ENCODE assay signal across 33 mouse cellular contexts in genomic region chr2:29773323-29773722, GRCm38 (mm10). TPM values are rescaled to one million over a fixed set of nuclear protein-coding genes. Genes with fewer than 3 reads are reported as not detected.
DNase-seq lines count a peak whose midpoint lies in the region; ATAC-seq and TF ChIP-seq lines count a peak whose summit lies in the region.
"Had no signal": no experiment of that assay in that cellular context is flagged by ENCODE, and none has a peak within 500 bp of the region (broad histone marks: within the 10 kb centered on the region; RNA-seq: fewer than 3 reads in every experiment).

No protein-coding gene starts in this region.

- peak overlapping the region; percentile 8; the same call in 1 of the 2 replicates for H3K27ac ChIP-seq in bone marrow macrophage, adult 2 months (ENCODE audit: insufficient read depth, low read depth, low read length)
- peak overlapping the region; percentile 89 for H3K27ac ChIP-seq in intestine, postnatal 0 days (ENCODE audit: low read depth, low read length)
- H3K27ac ChIP-seq in liver, embryonic 15.5 days (replicated peaks): peak overlapping the region; percentile 35; the same call in 1 of the 2 replicates
- H3K27ac ChIP-seq in small intestine, adult 2 months (ENCODE audit: insufficient read depth, low read depth, low read length): peak overlapping the region; percentile 88
- H3K27ac ChIP-seq in hindbrain, embryonic 16.5 days (ENCODE audit: low read depth, low read length): no peak overlapping the region
- H3K27ac ChIP-seq: embryonic facial prominence, embryonic 10.5 days; forebrain, embryonic 15.5 days; hindbrain, embryonic 14.5 days; kidney, embryonic 15.5 days; limb, embryonic 15.5 days; midbrain, embryonic 13.5 days had no signal

- TF ChIP-seq POLR2A in bone marrow macrophage, adult 2 months (IDR thresholded peaks at IDR 0.05; ENCODE audit: borderline replicate concordance, low read depth, low read length): no peak
- no peak for TF ChIP-seq POLR2A in small intestine, adult 2 months (IDR thresholded peaks at IDR 0.05; ENCODE audit: low read depth, low read length)

- no peak for TF ChIP-seq CTCF in bone marrow macrophage, adult 2 months (IDR thresholded peaks at IDR 0.05; ENCODE audit: low read depth, low read length)
- no peak for TF ChIP-seq CTCF in intestine, postnatal 0 days (IDR thresholded peaks at IDR 0.05; ENCODE audit: low read depth)
- TF ChIP-seq CTCF in small intestine, adult 2 months (IDR thresholded peaks at IDR 0.05; ENCODE audit: extremely low read depth, insufficient read length, insufficient replicate concordance, low read depth, low read length): no peak

- H3K36me3 ChIP-seq in intestine, postnatal 0 days (ENCODE audit: control insufficient read depth, insufficient read depth): peaks cover 18% of the 10 kb centered on the region
- H3K36me3 ChIP-seq in liver, embryonic 15.5 days (replicated peaks): peaks cover 20% of the 10 kb centered on the region
- H3K36me3 ChIP-seq in small intestine, adult 2 months (ENCODE audit: control insufficient read depth, insufficient read depth, low read length): peaks cover 16% of the 10 kb centered on the region
- peaks cover 24% of the 10 kb centered on the region for H3K36me3 ChIP-seq in hindbrain, embryonic 16.5 days (ENCODE audit: control insufficient read depth, insufficient read depth, low read length)

- H3K27me3 ChIP-seq in intestine, postnatal 0 days (replicated peaks; ENCODE audit: control insufficient read depth, insufficient read depth, low read length): no peaks in the 10 kb centered on the region
- H3K27me3 ChIP-seq in liver, embryonic 15.5 days: no peaks in the 10 kb centered on the region
- H3K27me3 ChIP-seq in small intestine, adult 2 months (ENCODE audit: control insufficient read depth, insufficient read depth, low read length): no peaks in the 10 kb centered on the region
- no peaks in the 10 kb centered on the region for H3K27me3 ChIP-seq in hindbrain, embryonic 16.5 days (replicated peaks; ENCODE audit: control insufficient read depth, insufficient read depth, low read length)
- H3K27me3 ChIP-seq: forebrain, embryonic 15.5 days; heart, embryonic 12.5 days; kidney, embryonic 15.5 days; limb, embryonic 15.5 days; midbrain, embryonic 13.5 days had no signal

- DNase-seq in gastrocnemius, postnatal 25 days: no peak
- no peak for DNase-seq in cerebellum, adult 9-10 months
- no peak for DNase-seq in cerebellum, postnatal 4 days (ENCODE audit: low spot score in 2 of 2)
- DNase-seq: adrenal gland, adult 8-10 months; cerebellum, adult 9-11 months; gastrocnemius, postnatal 10 days; heart, adult 18-20 months; heart, postnatal 10 days; kidney, adult 11 months; kidney, postnatal 4 days; layer of hippocampus, adult 9-11 months; left cerebral cortex, postnatal 4 days; right cerebral cortex, postnatal 14 days; spleen, adult 18-20 months; thymus, postnatal 36 days had no signal

- H3K4me1 ChIP-seq in bone marrow macrophage, adult 2 months (ENCODE audit: control insufficient read depth, insufficient read depth, low read length): peaks cover 24% of the 10 kb centered on the region
- 0 out of 2 replicates have a peak, but pooled peaks cover 7% of the 10 kb centered on the region for H3K4me1 ChIP-seq in intestine, postnatal 0 days (replicated peaks; ENCODE audit: control insufficient read depth, insufficient read depth, low read length)
- H3K4me1 ChIP-seq in liver, embryonic 15.5 days (replicated peaks): peaks cover 22% of the 10 kb centered on the region
- peaks cover 43% of the 10 kb centered on the region for H3K4me1 ChIP-seq in small intestine, adult 2 months (ENCODE audit: control insufficient read depth, insufficient read depth, insufficient read length, low read length)
- no peaks in the 10 kb centered on the region for H3K4me1 ChIP-seq in hindbrain, embryonic 16.5 days (ENCODE audit: control insufficient read depth, insufficient read depth, low read depth, low read length)
- H3K4me1 ChIP-seq: embryonic facial prominence, embryonic 10.5 days; forebrain, embryonic 15.5 days; midbrain, embryonic 13.5 days had no signal

- WGBS in intestine, postnatal 0 days: 38% methylated on average over 4 of the region's 4 CpGs
- 28% methylated on average over 4 of the region's 4 CpGs for WGBS in liver, embryonic 15.5 days (ENCODE audit: insufficient replicate concordance)
- WGBS in small intestine, adult 2 months: 28% methylated on average over 4 of the region's 4 CpGs
- 100% methylated on average over 4 of the region's 4 CpGs for WGBS in hindbrain, embryonic 16.5 days

- no peaks in the 10 kb centered on the region for H3K9me3 ChIP-seq in intestine, postnatal 0 days (ENCODE audit: control insufficient read depth)
- no peaks in the 10 kb centered on the region for H3K9me3 ChIP-seq in liver, embryonic 15.5 days (replicated peaks)
- no peaks in the 10 kb centered on the region for H3K9me3 ChIP-seq in hindbrain, embryonic 16.5 days (ENCODE audit: control insufficient read depth, low read length)
- H3K9me3 ChIP-seq: embryonic facial prominence, embryonic 10.5 days; forebrain, embryonic 15.5 days; heart, embryonic 12.5 days; kidney, embryonic 15.5 days; limb, embryonic 15.5 days; midbrain, embryonic 13.5 days had no signal

- H3K4me2 ChIP-seq in intestine, postnatal 0 days (replicated peaks; ENCODE audit: low read depth): no peak overlapping the region
- H3K4me2 ChIP-seq in liver, embryonic 15.5 days: no peak overlapping the region
- H3K4me2 ChIP-seq in hindbrain, embryonic 16.5 days (ENCODE audit: low read length): no peak overlapping the region
- H3K4me2 ChIP-seq: forebrain, embryonic 15.5 days; heart, embryonic 12.5 days; hindbrain, embryonic 14.5 days; kidney, embryonic 15.5 days; limb, embryonic 15.5 days; midbrain, embryonic 13.5 days had no signal

- no peak overlapping the region for H3K9ac ChIP-seq in intestine, postnatal 0 days (ENCODE audit: low read depth, low read length)
- H3K9ac ChIP-seq in liver, embryonic 15.5 days: no peak overlapping the region
- no peak overlapping the region for H3K9ac ChIP-seq in hindbrain, embryonic 16.5 days (ENCODE audit: low read depth, low read length)
- H3K9ac ChIP-seq: forebrain, embryonic 15.5 days; heart, embryonic 12.5 days; hindbrain, embryonic 14.5 days; kidney, embryonic 15.5 days; limb, embryonic 15.5 days; midbrain, embryonic 13.5 days had no signal

- no peak overlapping the region for H3K4me3 ChIP-seq in bone marrow macrophage, adult 2 months (ENCODE audit: insufficient read depth, low read length)
- H3K4me3 ChIP-seq in intestine, postnatal 0 days (ENCODE audit: low read depth, low read length): no peak overlapping the region
- H3K4me3 ChIP-seq in liver, embryonic 15.5 days (replicated peaks): no peak overlapping the region
- H3K4me3 ChIP-seq in small intestine, adult 2 months (ENCODE audit: low read depth, low read length): no peak overlapping the region
- H3K4me3 ChIP-seq in hindbrain, embryonic 16.5 days (ENCODE audit: low read length): no peak overlapping the region
- H3K4me3 ChIP-seq: embryonic facial prominence, embryonic 10.5 days; forebrain, embryonic 15.5 days; heart, embryonic 12.5 days; kidney, embryonic 15.5 days; limb, embryonic 15.5 days; midbrain, embryonic 13.5 days had no signal

- ATAC-seq in intestine, postnatal 0 days: peak; percentile 85
- ATAC-seq in liver, embryonic 15.5 days (ENCODE audit: insufficient read depth): no peak; the same call in 1 of the 2 replicates
- ATAC-seq in hindbrain, embryonic 16.5 days: no peak
- ATAC-seq: activated CD4-positive, CD25-positive, alpha-beta regulatory T cell, adult 4 months; forebrain, embryonic 15.5 days; midbrain, embryonic 13.5 days had no signal

RNA-seq across cellular contexts. Expression of gene Coq4, which starts 14.0 kb away (rescaled TPM):
- 7.2 and 7.7 TPM in 2 replicates for polyA plus RNA-seq in bone marrow macrophage, adult 2 months (2012; ENCODE audit: insufficient read depth, insufficient read length, missing spikeins)
- 27.7 and 28.3 TPM in 2 replicates for polyA plus RNA-seq in intestine, postnatal 0 days (2015; fragmentation: Nextera tagmentation; extraction: Ambion mirVana)
- polyA plus RNA-seq in liver, embryonic 15.5 days (2015; fragmentation: Nextera tagmentation; extraction: Ambion mirVana): 11.4 and 11.7 TPM in 2 replicates
- 83.4 and 95.1 TPM in 2 replicates for polyA plus RNA-seq in small intestine, adult 2 months (2012; rRNA removed)
- 1 to 10 TPM; 7.4 to 8.3 TPM for total RNA-seq in gastrocnemius, postnatal 25 days (2021)
- 44.0 and 48.6 TPM in 2 replicates for polyA plus RNA-seq in hindbrain, embryonic 16.5 days (2015; fragmentation: Nextera tagmentation; extraction: Ambion mirVana)

RNA-seq across cellular contexts. Expression of gene Gm13547, which starts 14.2 kb away (rescaled TPM):
- polyA plus RNA-seq in bone marrow macrophage, adult 2 months (2012; ENCODE audit: insufficient read depth, insufficient read length, missing spikeins): 1.1 TPM in 1 of 2 replicates, not detected in the other
- not detected in 2 replicates for polyA plus RNA-seq in intestine, postnatal 0 days (2015; fragmentation: Nextera tagmentation; extraction: Ambion mirVana)
- polyA plus RNA-seq in liver, embryonic 15.5 days (2015; fragmentation: Nextera tagmentation; extraction: Ambion mirVana): not detected in 2 replicates
- polyA plus RNA-seq in small intestine, adult 2 months (2012; rRNA removed): not detected in 2 replicates
- not detected for total RNA-seq in gastrocnemius, postnatal 25 days (2021)
- not detected in 2 replicates for polyA plus RNA-seq in hindbrain, embryonic 16.5 days (2015; fragmentation: Nextera tagmentation; extraction: Ambion mirVana)
- total RNA-seq: adrenal gland, adult 8-10 months; gastrocnemius, postnatal 10 days; heart, adult 18-20 months; heart, postnatal 10 days; left cerebral cortex, postnatal 4 days had no signal
- polyA plus RNA-seq: activated CD4-positive, CD25-positive, alpha-beta regulatory T cell, adult 4 months; C2C12; cortical plate, adult 2 months; embryonic facial prominence, embryonic 10.5 days; heart, embryonic 12.5 days; hindbrain, embryonic 14.5 days; kidney, embryonic 15.5 days; lung, embryonic 16.5 days; macrophage; neural tube, embryonic 11.5 days had no signal

RNA-seq across cellular contexts. Expression of gene Trub2, which starts 15.0 kb away (rescaled TPM):
- 18.0 and 19.0 TPM in 2 replicates for polyA plus RNA-seq in bone marrow macrophage, adult 2 months (2012; ENCODE audit: insufficient read depth, insufficient read length, missing spikeins)
- polyA plus RNA-seq in intestine, postnatal 0 days (2015; fragmentation: Nextera tagmentation; extraction: Ambion mirVana): 23.5 and 26.6 TPM in 2 replicates
- polyA plus RNA-seq in liver, embryonic 15.5 days (2015; fragmentation: Nextera tagmentation; extraction: Ambion mirVana): 11.1 and 13.0 TPM in 2 replicates
- polyA plus RNA-seq in small intestine, adult 2 months (2012; rRNA removed): 20.1 and 29.8 TPM in 2 replicates
- total RNA-seq in gastrocnemius, postnatal 25 days (2021): 10 to 100 TPM; 24.8 to 24.9 TPM
- polyA plus RNA-seq in hindbrain, embryonic 16.5 days (2015; fragmentation: Nextera tagmentation; extraction: Ambion mirVana): 32.5 and 34.2 TPM in 2 replicates

RNA-seq across cellular contexts. Expression of gene Gm13420, which starts 21.8 kb away (rescaled TPM):
- not detected in 2 replicates for polyA plus RNA-seq in bone marrow macrophage, adult 2 months (2012; ENCODE audit: insufficient read depth, insufficient read length, missing spikeins)
- 0.10 TPM in 1 of 2 replicates, not detected in the other for polyA plus RNA-seq in intestine, postnatal 0 days (2015; fragmentation: Nextera tagmentation; extraction: Ambion mirVana)
- 0.41 and 0.44 TPM in 2 replicates for polyA plus RNA-seq in liver, embryonic 15.5 days (2015; fragmentation: Nextera tagmentation; extraction: Ambion mirVana)
- 0.81 and 4.0 TPM in 2 replicates for polyA plus RNA-seq in small intestine, adult 2 months (2012; rRNA removed)
- not detected for total RNA-seq in gastrocnemius, postnatal 25 days (2021)
- 0.15 and 0.38 TPM in 2 replicates for polyA plus RNA-seq in hindbrain, embryonic 16.5 days (2015; fragmentation: Nextera tagmentation; extraction: Ambion mirVana)
- total RNA-seq: gastrocnemius, postnatal 10 days; heart, adult 18-20 months; heart, postnatal 10 days had no signal
- polyA plus RNA-seq: C2C12; embryonic facial prominence, embryonic 10.5 days; forebrain, embryonic 15.5 days; heart, embryonic 12.5 days; limb, embryonic 15.5 days; macrophage; neural tube, embryonic 11.5 days had no signal

RNA-seq across cellular contexts. Expression of gene Slc27a4, which starts 29.1 kb away (rescaled TPM):
- 14.0 and 15.3 TPM in 2 replicates for polyA plus RNA-seq in bone marrow macrophage, adult 2 months (2012; ENCODE audit: insufficient read depth, insufficient read length, missing spikeins)
- 105 and 118 TPM in 2 replicates for polyA plus RNA-seq in intestine, postnatal 0 days (2015; fragmentation: Nextera tagmentation; extraction: Ambion mirVana)
- polyA plus RNA-seq in liver, embryonic 15.5 days (2015; fragmentation: Nextera tagmentation; extraction: Ambion mirVana): 3.2 and 4.1 TPM in 2 replicates
- 225 and 822 TPM in 2 replicates for polyA plus RNA-seq in small intestine, adult 2 months (2012; rRNA removed)
- 10 to 100 TPM in 1 of 2 experiments, 1 to 10 TPM in 1; 8.2 to 10.7 TPM for total RNA-seq in gastrocnemius, postnatal 25 days (2021)
- polyA plus RNA-seq in hindbrain, embryonic 16.5 days (2015; fragmentation: Nextera tagmentation; extraction: Ambion mirVana): 45.9 and 47.9 TPM in 2 replicates
